Mouse (Mus musculus): ENCODE measurements around the gene Naa20. TPM values are rescaled to one million over a fixed set of nuclear protein-coding genes. Genes with fewer than 3 reads are reported as not detected.
A peak's percentile ranks its signal among the peaks of the same experiment; 100 is the strongest.

The Naa20 gene
- total and polyA plus RNA-seq, 2 experiments = 14.4 to 29.2 TPM

GRCm38 (mm10) chr2:145880887-145881747, 20.8 kb upstream of the Naa20 start:
- no peaks in the 10 kb centered on the region for H3K4me1 ChIP-seq (ENCODE audit: control insufficient read depth, insufficient read depth, low read length)
- H3K27me3 ChIP-seq (ENCODE audit: control insufficient read depth, insufficient read depth, low read length) = no peaks in the 10 kb centered on the region
- no peak for TF ChIP-seq POLR2A (IDR thresholded peaks at IDR 0.05; ENCODE audit: extremely low read depth, insufficient read depth, low read length)
- no peak for TF ChIP-seq CTCF (IDR thresholded peaks at IDR 0.05; ENCODE audit: low read depth, low read length)
- H3K36me3 ChIP-seq (ENCODE audit: control insufficient read depth, insufficient read depth, low read length) = peaks cover 38% of the 10 kb centered on the region
- H3K4me3 ChIP-seq (ENCODE audit: insufficient read depth, low read depth, low read length) = no peak overlapping the region
- DNase-seq (ENCODE audit: extremely low read depth, low read depth, low spot score) = no peak
- no peak overlapping the region for H3K9ac ChIP-seq (ENCODE audit: low read depth, low read length)
- H3K27ac ChIP-seq (replicated peaks; ENCODE audit: insufficient read depth, low read depth, low read length) = peak overlapping the region; percentile 31; the same call in 1 of the 2 replicates
- WGBS = 69% methylated on average over 11 of the region's 11 CpGs
- H3K79me2 ChIP-seq (ENCODE audit: control insufficient read depth, insufficient read depth, low read length) = no peaks in the 10 kb centered on the region

GRCm38 (mm10) chr2:145881932-145882331, 20.0 kb upstream of the Naa20 start:
- H3K79me2 ChIP-seq (ENCODE audit: control insufficient read depth, insufficient read depth, low read length) = no peaks in the 10 kb centered on the region
- H3K27ac ChIP-seq (replicated peaks; ENCODE audit: insufficient read depth, low read depth, low read length) = no peak overlapping the region
- H3K4me3 ChIP-seq (ENCODE audit: insufficient read depth, low read depth, low read length) = no peak overlapping the region
- H3K27me3 ChIP-seq (ENCODE audit: control insufficient read depth, insufficient read depth, low read length) = no peaks in the 10 kb centered on the region
- peak; percentile 32 for DNase-seq (ENCODE audit: extremely low read depth, low read depth, low spot score)
- peaks cover 36% of the 10 kb centered on the region for H3K36me3 ChIP-seq (ENCODE audit: control insufficient read depth, insufficient read depth, low read length)
- WGBS = 47% methylated on average over 5 of the region's 5 CpGs
- no peaks in the 10 kb centered on the region for H3K4me1 ChIP-seq (ENCODE audit: control insufficient read depth, insufficient read depth, low read length)
- no peak overlapping the region for H3K9ac ChIP-seq (ENCODE audit: low read depth, low read length)
- no peak for TF ChIP-seq POLR2A (IDR thresholded peaks at IDR 0.05; ENCODE audit: extremely low read depth, insufficient read depth, low read length)
- no peak for TF ChIP-seq CTCF (IDR thresholded peaks at IDR 0.05; ENCODE audit: low read depth, low read length)

- peaks cover 33% of the 10 kb centered on the region for H3K36me3 ChIP-seq (ENCODE audit: control insufficient read depth, insufficient read depth, low read length)
- DNase-seq (ENCODE audit: extremely low read depth, low read depth, low spot score) = no peak
- WGBS = 15% methylated on average over 2 of the region's 2 CpGs
- no peak for TF ChIP-seq POLR2A (IDR thresholded peaks at IDR 0.05; ENCODE audit: extremely low read depth, insufficient read depth, low read length)
- peak; percentile 56 for TF ChIP-seq CTCF (IDR thresholded peaks at IDR 0.05; ENCODE audit: low read depth, low read length)
- H3K79me2 ChIP-seq (ENCODE audit: control insufficient read depth, insufficient read depth, low read length) = no peaks in the 10 kb centered on the region
- no peak overlapping the region for H3K9ac ChIP-seq (ENCODE audit: low read depth, low read length)
- no peaks in the 10 kb centered on the region; the same call in 1 of the 2 replicates for H3K4me1 ChIP-seq (ENCODE audit: control insufficient read depth, insufficient read depth, low read length)
- no peak overlapping the region for H3K4me3 ChIP-seq (ENCODE audit: insufficient read depth, low read depth, low read length)
- H3K27ac ChIP-seq (replicated peaks; ENCODE audit: insufficient read depth, low read depth, low read length) = no peak overlapping the region; the same call in 1 of the 2 replicates
- no peaks in the 10 kb centered on the region for H3K27me3 ChIP-seq (ENCODE audit: control insufficient read depth, insufficient read depth, low read length)
Measured at GRCm38 (mm10) chr2:145882398-145882797, 19.5 kb upstream of the Naa20 start.

- Histone ChIP-seq H3K79me2 (ENCODE audit: control insufficient read depth, insufficient read depth, low read length) (no peaks in the 10 kb centered on the region), H3K4me3 (ENCODE audit: insufficient read depth, low read depth, low read length) (no peak overlapping the region), H3K27me3 (ENCODE audit: control insufficient read depth, insufficient read depth, low read length) (no peaks in the 10 kb centered on the region), H3K9ac (ENCODE audit: low read depth, low read length) (0 out of 2 replicates have a peak overlapping the region, but pooled peaks have one; percentile 10), H3K4me1 (ENCODE audit: control insufficient read depth, insufficient read depth, low read length) (peaks cover 4% of the 10 kb centered on the region; the same call in 1 of the 2 replicates), H3K36me3 (ENCODE audit: control insufficient read depth, insufficient read depth, low read length) (peaks cover 21% of the 10 kb centered on the region), H3K27ac (replicated peaks; ENCODE audit: insufficient read depth, low read depth, low read length) (peak overlapping the region; percentile 75)
- WGBS = 67% methylated on average over 17 of the region's 17 CpGs
- no peak for TF ChIP-seq CTCF (IDR thresholded peaks at IDR 0.05; ENCODE audit: low read depth, low read length)
- no peak for TF ChIP-seq POLR2A (IDR thresholded peaks at IDR 0.05; ENCODE audit: extremely low read depth, insufficient read depth, low read length)
- DNase-seq (ENCODE audit: extremely low read depth, low read depth, low spot score) = no peak
Measured at GRCm38 (mm10) chr2:145884036-145884912, 17.6 kb upstream of the Naa20 start.

- H3K36me3 ChIP-seq (ENCODE audit: control insufficient read depth, insufficient read depth, low read length) = peaks cover 18% of the 10 kb centered on the region
- no peak overlapping the region for H3K4me3 ChIP-seq (ENCODE audit: insufficient read depth, low read depth, low read length)
- TF ChIP-seq POLR2A (IDR thresholded peaks at IDR 0.05; ENCODE audit: extremely low read depth, insufficient read depth, low read length) = no peak
- WGBS = 76% methylated on average over 14 of the region's 14 CpGs
- H3K27me3 ChIP-seq (ENCODE audit: control insufficient read depth, insufficient read depth, low read length) = no peaks in the 10 kb centered on the region
- no peak overlapping the region for H3K9ac ChIP-seq (ENCODE audit: low read depth, low read length)
- H3K4me1 ChIP-seq (ENCODE audit: control insufficient read depth, insufficient read depth, low read length) = peaks cover 4% of the 10 kb centered on the region; the same call in 1 of the 2 replicates
- no peaks in the 10 kb centered on the region for H3K79me2 ChIP-seq (ENCODE audit: control insufficient read depth, insufficient read depth, low read length)
- DNase-seq (ENCODE audit: extremely low read depth, low read depth, low spot score) = no peak
- H3K27ac ChIP-seq (replicated peaks; ENCODE audit: insufficient read depth, low read depth, low read length) = peak overlapping the region; percentile 75
Measured at GRCm38 (mm10) chr2:145884913-145885785, 16.8 kb upstream of the Naa20 start.

Data from liver, adult 2 months (tissue).